Mouse (Mus musculus): ENCODE results near the gene Idh3g.
"Not testable (repeated sequence)": the region's sequence is repeated elsewhere in the genome, so short reads cannot be mapped to it uniquely, and the experiment has no call there.

Idh3g gene

GRCm38 (mm10) chrX:73756334-73757140 is 30.2 kb downstream of the Idh3g start, which contains the start of gene Plxnb3:
Plxnb3 (plus strand) TSS chrX:73757090.
- DNase-seq: no peak

- no peak for DNase-seq
Observed at GRCm38 (mm10) chrX:73748977-73749376, 37.7 kb downstream of the Idh3g start.

GRCm38 (mm10) chrX:73744774-73745481 is 41.8 kb downstream of the Idh3g start:
- DNase-seq: no peak

GRCm38 (mm10) chrX:73739841-73740240 is 46.9 kb downstream of the Idh3g start:
- DNase-seq: not testable (repeated sequence)

- no peak for DNase-seq
Observed at GRCm38 (mm10) chrX:73739151-73739550, 47.5 kb downstream of the Idh3g start.

- DNase-seq: no peak
Observed at GRCm38 (mm10) chrX:73738155-73738554, 48.5 kb downstream of the Idh3g start.

- DNase-seq: no peak
Observed at GRCm38 (mm10) chrX:73730908-73731307, 55.8 kb downstream of the Idh3g start.
